14 mouse cellular contexts compared by ENCODE assay signal in the genomic region with DNA sequence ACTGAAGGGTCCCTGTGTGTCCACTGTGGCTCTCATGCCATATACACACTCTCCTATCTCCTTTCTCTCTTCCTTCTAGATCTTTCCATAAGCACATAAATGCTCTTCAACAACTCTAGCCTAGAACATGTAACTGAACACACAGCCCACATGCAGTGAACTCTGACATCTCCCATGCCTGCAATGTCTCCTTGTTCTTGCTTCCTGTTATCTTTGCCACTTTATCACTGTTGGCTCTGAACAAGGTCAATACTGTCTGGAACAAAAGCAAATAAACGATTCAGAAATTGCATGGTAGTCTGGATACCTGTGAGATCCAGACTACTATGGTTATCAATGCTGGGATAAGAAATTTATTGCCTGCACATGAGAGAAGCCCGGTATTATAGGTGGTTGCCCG. TPM values are rescaled to one million over a fixed set of nuclear protein-coding genes. Genes with fewer than 3 reads are reported as not detected.
A peak's percentile ranks its signal among the peaks of the same experiment; 100 is the strongest.
DNase-seq lines count a peak whose midpoint lies in the region; ATAC-seq lines count a peak whose summit lies in the region.
"Had no signal": no experiment of that assay in that cellular context is flagged by ENCODE, and none has a peak within 500 bp of the region (broad histone marks: within the 10 kb centered on the region; RNA-seq: fewer than 3 reads in every experiment).

No protein-coding gene starts in this region.

- 54% methylated on average over 3 of the region's 3 CpGs for WGBS in heart, embryonic 13.5 days
- 67% methylated on average over 3 of the region's 3 CpGs for WGBS in liver, embryonic 16.5 days (ENCODE audit: insufficient replicate concordance)

- no peak overlapping the region for H3K4me2 ChIP-seq in heart, embryonic 13.5 days
- H3K4me2 ChIP-seq in liver, embryonic 16.5 days (ENCODE audit: low read depth, low read length), result no peak overlapping the region
- H3K4me2 ChIP-seq: embryonic facial prominence, embryonic 13.5 days; neural tube, embryonic 12.5 days had no signal

- no peaks in the 10 kb centered on the region for H3K27me3 ChIP-seq in heart, embryonic 13.5 days (replicated peaks)
- no peaks in the 10 kb centered on the region for H3K27me3 ChIP-seq in megakaryocyte, embryonic 14.5 days (replicated peaks)
- H3K27me3 ChIP-seq in liver, embryonic 16.5 days (ENCODE audit: control insufficient read depth, insufficient read depth, low read depth, low read length), result no peaks in the 10 kb centered on the region
- H3K27me3 ChIP-seq: embryonic facial prominence, embryonic 13.5 days; neural tube, embryonic 12.5 days had no signal

- no peak for ATAC-seq in heart, embryonic 13.5 days (ENCODE audit: extremely low read depth, insufficient number of reproducible peaks, low FRiP score, low TSS enrichment)
- no peak for ATAC-seq in megakaryocyte, adult 5-6 weeks (ENCODE audit: poor library complexity, severe bottlenecking)
- ATAC-seq in liver, embryonic 16.5 days (ENCODE audit: low read depth), result peak; percentile 56
- ATAC-seq: midbrain, embryonic 16.5 days had no signal

- H3K9ac ChIP-seq in heart, embryonic 13.5 days, result no peak overlapping the region
- no peak overlapping the region for H3K9ac ChIP-seq in liver, embryonic 16.5 days (ENCODE audit: low read depth, low read length)
- H3K9ac ChIP-seq: embryonic facial prominence, embryonic 13.5 days; neural tube, embryonic 12.5 days had no signal

- peak overlapping the region; percentile 48; the same call in 1 of the 2 replicates for H3K27ac ChIP-seq in heart, embryonic 13.5 days (replicated peaks)
- peak overlapping the region; percentile 71 for H3K27ac ChIP-seq in liver, embryonic 16.5 days (ENCODE audit: low read length)
- H3K27ac ChIP-seq: embryonic facial prominence, embryonic 13.5 days; neural tube, embryonic 12.5 days had no signal

- peaks cover 16% of the 10 kb centered on the region; the same call in 1 of the 2 replicates for H3K36me3 ChIP-seq in heart, embryonic 13.5 days
- peaks cover 58% of the 10 kb centered on the region for H3K36me3 ChIP-seq in megakaryocyte, embryonic 14.5 days (replicated peaks; ENCODE audit: low read length)
- H3K36me3 ChIP-seq in liver, embryonic 16.5 days (ENCODE audit: control insufficient read depth, insufficient read depth), result no peaks in the 10 kb centered on the region
- H3K36me3 ChIP-seq: neural tube, embryonic 12.5 days had no signal

- H3K9me3 ChIP-seq in heart, embryonic 13.5 days, result no peaks in the 10 kb centered on the region
- H3K9me3 ChIP-seq in megakaryocyte, embryonic 14.5 days, result no peaks in the 10 kb centered on the region
- no peaks in the 10 kb centered on the region for H3K9me3 ChIP-seq in liver, embryonic 16.5 days (replicated peaks; ENCODE audit: control insufficient read depth, low read length)
- H3K9me3 ChIP-seq: embryonic facial prominence, embryonic 13.5 days; neural tube, embryonic 12.5 days had no signal

- peaks cover 44% of the 10 kb centered on the region for H3K4me1 ChIP-seq in heart, embryonic 13.5 days
- peaks cover 86% of the 10 kb centered on the region for H3K4me1 ChIP-seq in megakaryocyte, embryonic 14.5 days
- peaks cover 16% of the 10 kb centered on the region for H3K4me1 ChIP-seq in liver, embryonic 16.5 days (ENCODE audit: control insufficient read depth, low read depth, low read length)
- H3K4me1 ChIP-seq: neural tube, embryonic 12.5 days had no signal

- no peak for DNase-seq in heart, adult 18-20 months
- no peak for DNase-seq in thymus, postnatal 14 days
- no peak for DNase-seq in adrenal gland, adult 2 months
- DNase-seq: cerebellum, adult 2 months; gastrocnemius, postnatal 14 days; layer of hippocampus, adult 9-11 months; thymus, postnatal 36 days had no signal

- H3K4me3 ChIP-seq in heart, embryonic 13.5 days, result no peak overlapping the region
- peak overlapping the region; percentile 85 for H3K4me3 ChIP-seq in megakaryocyte, embryonic 14.5 days (replicated peaks)
- no peak overlapping the region for H3K4me3 ChIP-seq in liver, embryonic 16.5 days (ENCODE audit: low read depth, low read length)
- H3K4me3 ChIP-seq: embryonic facial prominence, embryonic 13.5 days; neural tube, embryonic 12.5 days had no signal

RNA-seq across cellular contexts. Expression of a gene that starts 6.3 kb away (rescaled TPM):
- 172 and 183 TPM in 2 replicates for polyA plus RNA-seq in heart, embryonic 13.5 days (2015; fragmentation: Nextera tagmentation; extraction: Ambion mirVana)
- 100 to 1,000 TPM; 340 to 351 TPM for total RNA-seq in heart, adult 18-20 months (2021)
- polyA plus RNA-seq in megakaryocyte, embryonic 14.5 days (2012; ENCODE audit: insufficient read depth, low replicate concordance), result 34.4 and 110 TPM in 2 replicates
- total RNA-seq in megakaryocyte, adult 5-6 weeks (2015), result 66.1 and 78.8 TPM in 2 replicates
- 50.8 and 62.4 TPM in 2 replicates for total RNA-seq in megakaryocyte, adult 5-6 weeks (2017)
- 138 and 148 TPM in 2 replicates for polyA plus RNA-seq in liver, embryonic 16.5 days (2015; fragmentation: Nextera tagmentation; extraction: Ambion mirVana)
- total RNA-seq in adrenal gland, adult 2 months (2021), result 100 to 1,000 TPM; 155 to 163 TPM
- 23.2 and 30.6 TPM in 2 replicates for polyA plus RNA-seq in adrenal gland, adult 2 months (2012; rRNA removed)
